Mouse (Mus musculus) urinary bladder, adult 2 months (tissue): Measurements from ENCODE around the gene Mgat1. TPM values are rescaled to one million over a fixed set of nuclear protein-coding genes. Genes with fewer than 3 reads are reported as not detected.

ENCODE experiments used
- DNase-seq: peaks from one replicate; pipeline ENCODE4 v3.0.0; 2022; ENCODE audit warnings: low spot score
- polyA plus RNA-seq: library from polyadenylated mRNA; depleted of rRNA; stranded (reverse); fragments of >200 nt; gene quantifications from 2 replicates; pipeline ENCODE4 v1.2.3, GENCODE M21; 2012

The Mgat1 gene
- polyA plus RNA-seq, 1 experiment = 61.8 TPM

GRCm38 (mm10) chr11:49241471-49241870 lies 2.5 kb upstream of the Mgat1 start:
- no peak for DNase-seq

- DNase-seq = no peak
Measured at GRCm38 (mm10) chr11:49242944-49243626, 906 bp upstream of the Mgat1 start.

GRCm38 (mm10) chr11:49244595-49244930 lies 572 bp downstream of the Mgat1 start:
- no peak for DNase-seq

DNA sequence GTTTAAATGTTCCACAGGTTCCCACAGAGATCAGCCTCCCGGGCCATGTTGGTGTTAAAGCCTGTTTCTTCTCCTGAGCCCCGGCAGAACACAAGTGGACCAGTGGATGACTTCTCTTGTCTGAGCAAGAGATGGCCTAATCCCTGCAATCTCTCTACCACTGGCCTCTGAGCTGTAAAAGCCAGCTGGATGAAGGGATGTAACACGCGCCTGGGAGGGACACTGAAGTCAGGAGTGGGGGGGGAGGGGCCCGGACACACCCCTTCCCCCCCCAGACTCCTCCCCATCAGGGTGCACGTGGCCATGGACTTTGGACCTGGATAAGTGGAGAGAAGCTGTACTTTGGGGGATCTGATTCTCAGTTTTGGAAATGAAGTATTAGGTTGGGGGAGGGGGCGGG lies 1.2 kb downstream of the Mgat1 start:
- no peak for DNase-seq

- DNase-seq = no peak
Measured at GRCm38 (mm10) chr11:49245634-49246415, 1.8 kb downstream of the Mgat1 start.

DNA sequence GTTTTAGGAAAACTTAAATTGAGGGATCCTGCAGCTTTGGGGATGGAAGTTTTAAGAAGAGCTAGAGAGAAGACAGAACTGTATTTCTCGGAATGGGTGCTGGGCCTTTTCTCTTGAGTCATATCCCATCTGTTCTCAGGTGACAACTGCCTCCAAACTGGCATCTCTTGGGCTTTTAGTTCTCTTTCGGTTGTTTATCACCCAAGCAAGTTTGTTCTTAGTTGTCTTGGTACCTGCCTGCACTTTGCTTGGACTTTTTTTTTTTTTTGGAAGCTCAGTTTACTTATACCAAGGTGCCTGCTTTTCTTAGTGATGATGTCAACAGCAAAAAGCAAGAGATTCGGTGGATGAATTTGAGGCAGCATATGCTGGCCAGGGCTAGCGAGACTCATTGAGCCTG lies 2.5 kb downstream of the Mgat1 start:
- no peak for DNase-seq

DNA sequence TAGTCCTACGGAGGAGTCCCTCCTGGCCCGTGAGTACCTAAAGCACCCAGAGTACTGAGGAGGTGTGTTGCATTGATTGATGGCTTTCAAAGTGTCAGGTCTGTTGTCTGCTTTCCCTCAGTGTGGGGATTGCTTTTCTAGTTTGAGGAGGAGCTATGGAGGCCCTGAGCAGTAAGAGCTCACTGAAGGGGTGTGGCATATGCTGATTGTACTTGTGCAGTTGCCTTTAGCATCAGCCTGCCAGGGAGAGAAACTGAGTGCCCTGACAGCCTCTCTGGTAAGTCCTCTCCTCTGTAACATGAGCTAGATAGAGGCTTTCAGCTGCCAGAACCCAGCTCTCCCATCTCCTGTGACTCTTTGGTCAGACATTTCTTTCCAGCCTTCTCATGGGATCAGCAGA lies 3.3 kb downstream of the Mgat1 start:
- DNase-seq = no peak

DNA sequence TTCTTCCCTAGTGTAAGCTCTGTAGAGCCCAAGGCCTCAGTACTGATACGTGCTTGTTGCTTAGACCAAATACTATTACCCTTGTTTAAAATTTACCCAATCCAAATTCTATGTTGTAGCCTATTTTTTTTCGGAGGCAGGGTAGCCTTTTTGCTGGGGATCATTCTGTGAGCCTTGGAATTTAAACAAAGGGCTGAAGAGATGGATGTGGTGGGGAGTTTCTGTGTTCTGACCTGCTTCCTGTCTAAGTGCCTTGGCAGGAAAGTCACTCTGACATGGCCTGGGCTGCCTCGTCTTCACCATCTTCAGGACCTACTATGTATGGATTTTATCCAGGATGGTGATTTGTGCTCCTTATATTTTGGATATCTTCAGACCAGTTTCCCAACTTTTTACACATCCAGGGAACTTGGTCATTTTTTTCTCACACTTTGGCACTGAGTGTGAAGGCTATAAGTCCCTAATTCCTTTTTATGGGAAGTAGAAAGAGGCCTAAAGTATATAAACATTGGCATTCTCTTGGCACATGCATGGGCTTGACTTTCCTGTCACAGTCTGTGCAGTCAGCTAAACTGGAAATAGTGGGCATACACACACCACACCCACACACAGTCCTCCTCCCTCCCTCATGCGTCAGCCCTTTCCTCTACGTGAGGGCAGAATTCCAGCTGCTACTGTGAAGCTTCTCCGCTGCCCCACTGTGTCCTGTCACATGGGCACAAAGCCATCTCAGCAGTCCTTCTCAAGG lies 4.4 kb downstream of the Mgat1 start:
- DNase-seq = no peak

DNA sequence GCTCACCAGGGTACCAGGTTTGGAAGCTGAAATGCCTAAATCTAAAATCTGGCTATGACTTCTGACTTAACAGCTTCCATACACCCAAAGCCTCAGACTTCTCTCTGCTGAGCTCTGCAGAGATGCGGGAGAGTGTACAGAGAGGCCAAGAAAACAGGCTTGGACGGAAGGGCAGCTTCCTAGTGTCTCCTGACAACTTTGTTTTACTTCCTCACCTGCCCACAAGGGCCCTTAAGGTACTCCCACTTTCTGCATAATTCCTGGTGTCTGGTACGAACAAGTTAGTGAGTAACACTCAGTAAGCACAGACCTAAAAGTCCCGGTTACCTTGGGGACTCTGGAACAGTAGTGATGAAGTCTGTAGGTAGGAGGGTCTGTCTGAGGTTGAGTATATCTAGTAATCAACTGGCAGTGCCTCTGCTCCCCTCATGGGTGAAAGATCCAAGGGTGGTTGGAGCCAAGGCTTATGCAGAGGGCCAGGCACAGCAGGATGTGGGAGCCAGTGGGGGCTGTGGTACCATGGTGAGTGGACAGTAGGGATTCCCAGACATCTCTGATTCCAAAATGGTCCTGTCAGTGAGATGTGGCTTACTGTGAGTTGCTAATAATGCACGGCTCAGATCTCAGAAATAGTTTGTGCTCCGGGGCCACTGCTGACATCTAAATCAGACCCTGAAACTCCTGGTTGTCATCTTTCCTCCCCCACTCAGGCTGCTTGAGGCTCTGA lies 5.1 kb downstream of the Mgat1 start:
- no peak for DNase-seq

DNA sequence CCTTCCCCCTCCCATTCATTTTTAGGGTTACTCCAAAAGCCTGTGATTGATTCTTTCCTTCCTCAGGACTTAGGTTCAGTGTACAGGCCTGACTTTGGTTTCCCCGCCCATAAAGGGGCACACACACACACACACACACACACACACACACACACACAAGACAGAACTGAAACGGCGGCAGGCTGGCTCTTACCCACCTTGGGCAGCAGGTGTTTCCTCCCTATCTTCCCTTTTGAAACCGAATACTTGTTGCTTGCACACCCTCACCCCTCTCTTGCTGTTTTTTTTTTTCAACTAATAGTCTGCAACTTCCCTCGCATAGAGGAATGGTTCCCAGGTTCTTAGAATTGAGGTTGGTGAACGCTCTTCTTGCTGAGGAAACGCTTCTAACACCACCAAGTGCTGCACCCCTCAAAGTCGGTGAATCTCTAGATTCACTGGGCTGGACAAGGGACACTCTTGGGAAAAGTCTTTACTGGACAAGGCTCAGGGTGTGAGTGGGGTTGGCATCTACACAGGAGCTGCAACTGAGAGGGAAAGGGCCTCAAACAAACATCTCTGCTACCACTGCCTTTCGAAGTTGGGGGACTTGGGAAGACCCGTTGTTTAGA lies 5.9 kb downstream of the Mgat1 start:
- DNase-seq = no peak

DNA sequence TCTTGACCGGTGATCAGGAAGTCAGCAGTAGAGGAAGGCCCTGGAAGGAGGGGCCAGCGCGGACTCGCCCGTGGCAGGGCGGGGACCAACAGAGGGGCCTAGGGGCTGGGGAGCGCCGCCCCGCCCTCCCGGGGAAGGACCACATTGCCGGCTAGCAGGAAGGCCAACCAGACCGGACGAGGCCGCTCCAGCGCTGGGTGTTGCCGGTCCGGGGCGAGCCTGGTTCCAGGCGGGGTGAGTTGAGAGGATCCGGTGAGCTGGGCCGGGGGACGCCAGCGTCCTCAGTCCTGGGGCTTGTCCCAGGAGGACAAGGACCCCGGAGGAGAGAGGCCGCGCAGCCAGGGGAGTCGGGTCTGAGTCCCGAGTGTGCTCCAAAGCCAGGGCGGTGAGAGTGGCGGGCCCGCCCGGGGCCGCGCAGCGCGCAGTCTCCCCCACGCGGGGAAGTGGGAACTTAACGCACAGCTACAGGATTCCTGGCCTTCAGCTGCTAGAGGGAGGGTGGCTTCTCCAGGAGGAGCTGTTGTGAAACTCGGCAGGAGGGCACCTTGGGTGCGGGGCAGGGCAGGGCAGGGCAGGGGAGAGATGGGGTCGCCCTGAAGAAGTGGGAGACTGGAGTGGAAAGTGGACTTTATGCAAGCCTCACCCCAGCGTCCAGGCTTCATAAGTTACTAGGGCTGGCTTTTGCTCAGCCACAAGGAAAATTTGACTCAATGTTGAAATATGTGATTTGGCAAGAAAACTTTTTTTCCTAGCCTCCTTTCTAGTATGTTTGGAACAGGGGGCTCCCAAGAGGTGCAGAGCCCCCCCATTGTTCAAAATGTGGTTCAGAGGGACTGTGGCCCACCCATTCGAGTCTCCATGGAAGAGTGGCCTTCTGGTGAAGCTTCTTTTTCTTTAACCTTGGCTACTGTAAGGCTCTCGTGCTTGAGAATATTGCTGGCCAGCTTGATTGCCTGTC lies 6.7 kb downstream of the Mgat1 start:
- DNase-seq = peak; percentile 92

- no peak for DNase-seq
Measured at GRCm38 (mm10) chr11:49251380-49251761, 7.4 kb downstream of the Mgat1 start.

GRCm38 (mm10) chr11:49252048-49252447 lies 8.1 kb downstream of the Mgat1 start:
- DNase-seq = no peak

GRCm38 (mm10) chr11:49253035-49253434 lies 9.0 kb downstream of the Mgat1 start:
- DNase-seq = no peak

DNA sequence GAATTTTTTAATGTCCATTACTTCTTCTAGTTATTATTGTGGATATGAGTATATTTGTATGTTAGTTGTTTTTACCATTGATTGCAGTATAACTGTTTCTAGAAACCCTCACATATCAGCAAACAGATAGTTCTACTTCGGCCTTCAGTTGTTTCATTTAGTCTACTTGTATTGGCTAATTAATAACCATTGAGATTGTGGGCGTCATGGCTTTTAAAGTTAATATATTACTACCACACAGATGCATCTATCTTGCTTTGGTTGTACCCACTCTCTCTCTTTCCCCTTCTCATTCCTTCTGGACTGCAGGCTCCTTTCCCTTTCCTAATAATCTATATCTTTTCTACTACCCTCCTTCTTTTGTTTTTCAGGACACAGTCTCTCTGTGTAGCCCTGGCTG lies 15.3 kb downstream of the Mgat1 start:
- no peak for DNase-seq

DNA sequence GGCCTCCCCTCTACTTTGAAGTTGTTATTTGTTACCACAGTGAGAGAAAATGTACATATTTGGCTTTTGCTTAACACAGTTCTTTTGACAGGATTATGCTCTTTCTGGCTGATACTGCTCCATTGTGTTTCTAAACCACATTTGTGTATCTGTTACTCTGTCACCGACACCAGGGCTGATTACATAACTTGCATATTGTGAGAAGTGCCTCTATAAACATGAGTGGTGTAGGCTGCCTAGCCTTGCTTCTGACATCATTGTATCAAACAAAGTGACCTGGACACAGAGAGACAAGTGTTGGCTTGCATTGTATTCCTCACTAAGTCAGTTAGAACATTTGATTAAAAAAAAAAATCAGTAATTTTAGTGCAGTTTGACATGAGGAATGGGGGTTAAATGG lies 15.8 kb downstream of the Mgat1 start:
- no peak for DNase-seq

DNA sequence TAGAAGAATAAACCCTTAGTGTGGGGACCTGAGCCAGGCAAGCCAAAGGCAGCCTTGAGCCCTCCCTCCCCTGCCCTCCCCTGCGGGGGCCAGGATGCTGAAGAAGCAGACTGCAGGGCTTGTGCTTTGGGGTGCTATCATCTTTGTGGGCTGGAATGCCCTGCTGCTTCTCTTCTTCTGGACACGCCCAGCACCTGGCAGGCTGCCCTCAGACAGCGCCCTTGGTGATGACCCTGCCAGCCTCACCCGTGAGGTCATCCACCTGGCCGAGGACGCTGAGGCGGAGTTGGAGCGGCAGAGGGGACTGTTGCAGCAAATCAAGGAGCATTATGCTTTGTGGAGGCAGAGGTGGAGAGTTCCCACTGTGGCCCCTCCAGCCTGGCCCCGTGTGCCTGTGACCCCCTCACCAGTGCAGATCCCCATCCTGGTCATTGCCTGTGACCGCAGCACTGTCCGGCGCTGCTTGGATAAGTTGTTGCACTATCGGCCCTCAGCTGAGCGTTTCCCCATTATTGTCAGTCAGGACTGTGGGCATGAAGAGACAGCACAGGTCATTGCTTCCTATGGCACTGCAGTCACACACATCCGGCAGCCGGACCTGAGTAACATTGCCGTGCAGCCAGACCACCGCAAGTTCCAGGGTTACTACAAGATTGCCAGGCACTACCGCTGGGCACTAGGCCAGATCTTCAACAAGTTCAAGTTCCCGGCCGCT lies 16.8 kb downstream of the Mgat1 start:
- DNase-seq = no peak

- DNase-seq = no peak
Measured at GRCm38 (mm10) chr11:49261313-49261855, 17.4 kb downstream of the Mgat1 start.

- DNase-seq = no peak
Measured at GRCm38 (mm10) chr11:49262286-49262685, 18.3 kb downstream of the Mgat1 start.

DNA sequence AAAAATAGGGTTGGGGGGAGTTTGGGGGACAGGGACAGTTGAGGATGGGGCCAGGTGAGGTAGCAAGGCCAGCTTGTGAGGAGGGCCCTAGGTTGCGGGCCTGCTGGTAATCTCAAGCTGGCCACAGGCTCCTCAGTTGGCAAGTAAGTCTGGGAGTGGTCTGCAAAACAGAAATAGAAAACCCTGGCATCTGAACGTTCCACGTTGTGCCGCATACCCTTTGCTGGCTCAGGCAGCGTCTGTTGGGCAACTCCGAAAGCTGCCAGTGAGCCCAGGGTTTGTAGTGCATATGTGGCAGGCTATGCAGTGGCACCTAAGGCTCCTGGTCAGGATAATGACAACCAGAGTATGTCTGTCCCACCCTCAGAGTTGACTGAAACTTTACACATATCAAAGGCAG lies 19.2 kb downstream of the Mgat1 start:
- no peak for DNase-seq
